Mouse (Mus musculus): ENCODE measurements around the gene Tas2r110.

DNA sequence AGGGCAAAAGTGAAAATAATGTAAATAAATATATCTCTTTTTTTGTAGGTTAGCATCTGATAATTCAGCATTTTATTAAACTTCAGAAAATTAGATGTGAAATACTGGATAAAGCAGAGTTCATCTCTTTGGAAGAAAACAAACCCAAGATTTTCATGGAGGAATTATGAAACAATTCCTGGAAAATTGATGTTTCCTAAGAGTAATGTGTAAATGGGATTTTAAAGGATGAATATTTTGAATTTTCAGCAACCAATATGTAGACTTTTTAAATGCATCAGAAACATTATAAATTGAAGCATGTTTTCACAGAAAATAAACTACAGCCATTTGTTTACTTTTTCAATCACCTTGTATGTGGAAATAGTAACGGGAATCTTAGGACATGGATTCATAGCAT, 21.0 kb upstream of the Tas2r110 start, which contains the start of gene Tas2r123:
- TF ChIP-seq CTCF (IDR thresholded peaks at IDR 0.05; ENCODE audit: low read depth) (no peak), EP300 (optimal IDR thresholded peaks at IDR 0.05) (no peak)

All from stomach, postnatal 0 days (tissue).